Mouse (Mus musculus): ENCODE measurements around the gene Pkmyt1.

GRCm38 (mm10) chr17:23748631-23749391, 22.7 kb downstream of the Pkmyt1 start:
- TF ChIP-seq CTCF (IDR thresholded peaks at IDR 0.05; ENCODE audit: low read depth) (peak; percentile 90), EP300 (IDR thresholded peaks at IDR 0.05; ENCODE audit: low read depth) (no peak)
